Mouse (Mus musculus) spleen, postnatal 10 days (tissue): ENCODE results near the gene Mreg.
A peak's percentile ranks its signal among the peaks of the same experiment; 100 is the strongest.

Source experiments
- DNase-seq, 2 experiments: peaks; one replicate each; pipeline ENCODE4 v3.0.0; 2021 to 2022; ENCODE audit warnings: low spot score in 2 of 2

Mreg gene

DNA sequence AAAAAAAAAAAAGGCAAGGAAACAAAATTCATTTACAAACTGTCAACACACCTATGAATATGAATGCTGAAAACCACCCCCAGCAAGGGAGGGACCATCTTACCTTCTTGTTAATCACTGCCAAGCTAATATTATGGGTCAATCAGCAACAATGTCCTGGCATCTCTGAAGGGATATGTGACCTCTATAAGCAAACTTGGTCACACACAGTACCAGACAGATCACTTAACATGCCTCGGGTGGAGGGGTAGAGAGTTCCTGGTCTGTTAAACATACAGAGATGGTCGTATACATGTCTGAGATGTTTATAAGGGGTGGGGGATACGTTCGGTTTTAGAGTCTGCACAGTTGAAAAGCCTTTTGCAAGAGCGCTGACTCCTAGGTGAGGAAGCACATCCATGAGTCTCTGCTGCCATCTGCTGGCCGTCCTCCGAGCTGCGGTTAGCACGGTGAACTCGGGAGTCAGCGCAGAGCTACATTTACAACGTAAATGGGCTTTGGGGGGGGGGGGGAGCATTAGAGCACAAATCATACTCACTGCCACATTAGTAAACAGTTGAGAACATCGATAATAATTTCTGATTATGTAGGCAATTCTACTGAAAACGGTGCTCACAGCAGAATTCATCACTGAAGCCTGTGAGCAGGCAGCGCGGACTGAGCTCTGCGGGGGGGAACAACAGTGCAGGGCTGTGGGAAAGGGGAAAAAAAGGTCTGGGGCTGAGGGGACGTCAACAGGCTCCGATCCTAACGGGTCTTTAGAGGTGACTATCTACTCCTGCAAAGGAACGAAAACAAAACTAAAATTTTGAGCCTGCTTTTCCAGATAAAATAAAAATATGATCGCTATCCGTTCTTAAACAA, 88.4 kb downstream of the Mreg start:
- DNase-seq: peak; percentile 67 to 88

GRCm38 (mm10) chr1:72121608-72122185, 90.4 kb downstream of the Mreg start:
- no peak for DNase-seq

- no peak for DNase-seq
Observed at GRCm38 (mm10) chr1:72119981-72120380, 92.1 kb downstream of the Mreg start.

GRCm38 (mm10) chr1:72114206-72114605, 97.9 kb downstream of the Mreg start:
- DNase-seq: no peak
